Mouse (Mus musculus): Measurements from ENCODE around the gene Nek4. TPM values are rescaled to one million over a fixed set of nuclear protein-coding genes. Genes with fewer than 3 reads are reported as not detected.
A peak's percentile ranks its signal among the peaks of the same experiment; 100 is the strongest.

Gene Nek4
- polyA plus RNA-seq, 1 experiment from 2014 or later: 3.6 TPM

DNA sequence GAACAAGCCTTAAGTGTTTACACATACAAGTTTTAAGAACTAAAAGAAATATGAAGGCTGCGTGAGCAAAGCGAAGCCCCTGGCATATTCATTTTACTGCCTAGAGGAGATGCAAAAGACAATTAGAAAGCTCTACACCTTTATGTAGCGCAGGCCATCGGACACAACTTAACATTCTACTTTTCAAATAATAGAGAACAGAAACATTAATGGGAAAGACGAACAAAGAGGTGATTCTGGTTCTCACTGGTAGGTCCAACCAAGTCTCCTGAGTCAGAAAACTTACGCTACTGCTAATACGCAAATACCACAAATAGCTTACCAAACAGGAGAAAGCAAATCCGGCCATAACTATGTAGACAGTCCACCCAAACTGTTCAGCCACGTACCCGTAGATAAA lies 49.2 kb downstream of the Nek4 start:
- peak overlapping the region; percentile 71 for H3K4me2 ChIP-seq (ENCODE audit: low read depth, low read length)
- H3K9ac ChIP-seq (ENCODE audit: low read depth, low read length): peak overlapping the region; percentile 89
- peaks cover 10% of the 10 kb centered on the region for H3K4me1 ChIP-seq (ENCODE audit: control insufficient read depth, low read depth, low read length)
- no peaks in the 10 kb centered on the region; the same call in 1 of the 2 replicates for H3K36me3 ChIP-seq (ENCODE audit: control insufficient read depth, insufficient read depth)
- no peaks in the 10 kb centered on the region for H3K27me3 ChIP-seq (ENCODE audit: control insufficient read depth, insufficient read depth, low read depth, low read length)
- ATAC-seq (ENCODE audit: low read depth): no peak
- H3K27ac ChIP-seq (ENCODE audit: low read length): peak overlapping the region; percentile 94; the same call in 1 of the 2 replicates
- H3K9me3 ChIP-seq (replicated peaks; ENCODE audit: control insufficient read depth, low read length): no peaks in the 10 kb centered on the region
- H3K4me3 ChIP-seq (ENCODE audit: low read depth, low read length): peak overlapping the region; percentile 98
- 47% methylated on average over 10 of the region's 10 CpGs for WGBS (ENCODE audit: insufficient replicate concordance)

DNA sequence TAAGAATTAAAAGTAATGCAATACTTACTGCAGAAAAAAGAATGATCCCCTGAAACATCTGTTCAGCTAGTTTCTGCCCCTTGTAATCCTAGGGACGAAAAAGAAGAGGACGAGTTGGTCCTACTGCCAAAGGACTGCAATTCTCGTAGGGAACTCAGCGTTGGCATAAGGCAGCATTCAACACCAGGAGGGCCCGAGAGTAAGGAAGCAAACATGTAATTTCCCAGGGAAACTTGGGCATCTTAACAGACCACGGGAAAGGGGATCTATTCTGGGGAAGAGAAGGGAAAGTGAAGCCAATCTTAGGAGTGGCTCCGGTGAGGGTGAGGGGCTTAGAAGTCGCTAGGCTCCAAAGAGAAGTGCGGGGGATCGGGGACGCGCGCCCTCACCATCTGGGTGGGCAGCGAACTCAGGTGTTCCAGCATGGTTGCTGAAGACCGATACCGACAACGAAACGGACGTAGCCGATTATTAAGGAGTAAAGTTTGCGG lies 49.7 kb downstream of the Nek4 start:
- Histone ChIP-seq H3K27ac (ENCODE audit: low read length) (peak overlapping the region; percentile 94), H3K27me3 (ENCODE audit: control insufficient read depth, insufficient read depth, low read depth, low read length) (no peaks in the 10 kb centered on the region), H3K4me3 (ENCODE audit: low read depth, low read length) (peak overlapping the region; percentile 98), H3K4me1 (ENCODE audit: control insufficient read depth, low read depth, low read length) (peaks cover 10% of the 10 kb centered on the region), H3K36me3 (ENCODE audit: control insufficient read depth, insufficient read depth) (no peaks in the 10 kb centered on the region; the same call in 1 of the 2 replicates), H3K9ac (ENCODE audit: low read depth, low read length) (peak overlapping the region; percentile 89), H3K4me2 (ENCODE audit: low read depth, low read length) (peak overlapping the region; percentile 71), H3K9me3 (replicated peaks; ENCODE audit: control insufficient read depth, low read length) (no peaks in the 10 kb centered on the region)
- no peak for ATAC-seq (ENCODE audit: low read depth)
- WGBS (ENCODE audit: insufficient replicate concordance): under 1% methylated on average over 21 of the region's 21 CpGs

DNA sequence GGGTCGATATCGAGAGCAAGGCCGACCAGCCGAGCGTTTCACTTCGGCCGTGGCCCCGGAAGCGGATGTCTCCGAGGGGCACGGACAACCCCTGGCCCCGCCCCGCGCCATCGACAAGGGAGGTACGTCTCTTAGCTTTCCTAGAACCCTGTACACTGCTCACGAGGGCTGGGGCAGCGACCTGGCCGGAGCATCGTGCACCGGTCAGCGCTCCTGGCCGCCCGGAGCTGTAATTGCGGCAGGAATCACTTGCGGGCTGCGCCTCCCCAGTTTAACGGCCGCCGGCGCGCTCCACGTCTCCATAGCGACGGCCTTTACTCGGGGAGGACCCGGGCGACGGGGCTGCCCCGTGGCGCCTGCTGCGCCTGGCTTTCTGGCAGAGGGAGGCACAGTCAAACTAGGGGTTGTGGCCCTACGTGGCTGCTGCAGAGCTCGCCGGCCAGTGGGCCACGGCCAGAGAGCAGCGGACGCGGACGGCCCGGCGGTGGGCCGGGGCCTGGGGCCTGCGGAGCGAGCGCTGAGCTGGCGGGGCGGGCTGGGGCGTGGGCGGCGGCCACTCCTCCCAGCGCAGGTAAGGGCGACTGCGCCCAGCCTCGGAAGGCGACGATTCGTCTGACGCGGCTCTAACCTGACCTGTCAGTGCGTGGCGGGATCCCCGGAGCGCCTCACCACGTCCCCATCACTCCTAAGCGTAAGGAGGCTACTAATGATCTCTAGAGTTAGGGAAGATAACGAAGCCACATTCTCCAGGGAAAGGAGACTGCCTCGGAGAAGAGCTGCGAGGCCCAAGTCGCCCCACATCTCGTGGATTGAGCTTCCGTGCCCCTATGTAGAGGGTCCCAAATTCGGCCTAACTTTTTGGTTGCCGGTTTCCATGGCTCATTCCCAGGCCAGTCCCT lies 50.4 kb downstream of the Nek4 start, which contains the start of the genes Glt8d1 and Spcs1:
Glt8d1 (plus strand) TSS at position 94 of the 899 bp plus-strand sequence.
Spcs1 (minus strand) TSS at position 366 of the 899 bp plus-strand sequence.
- Histone ChIP-seq H3K9me3 (replicated peaks; ENCODE audit: control insufficient read depth, low read length) (no peaks in the 10 kb centered on the region), H3K27me3 (ENCODE audit: control insufficient read depth, insufficient read depth, low read depth, low read length) (no peaks in the 10 kb centered on the region), H3K4me3 (ENCODE audit: low read depth, low read length) (peak within 1 kb of the TSS; percentile 98), H3K36me3 (ENCODE audit: control insufficient read depth, insufficient read depth) (no peaks in the 10 kb centered on the region; the same call in 1 of the 2 replicates), H3K9ac (ENCODE audit: low read depth, low read length) (peak within 1 kb of the TSS; percentile 89), H3K4me2 (ENCODE audit: low read depth, low read length) (peak within 1 kb of the TSS; percentile 71), H3K27ac (ENCODE audit: low read length) (peak within 1 kb of the TSS; percentile 94), H3K4me1 (ENCODE audit: control insufficient read depth, low read depth, low read length) (peaks cover 13% of the 10 kb centered on the region)
- under 1% methylated on average over 84 of the region's 84 CpGs for whole genome bisulfite sequencing (ENCODE audit: insufficient replicate concordance)
- ATAC-seq (ENCODE audit: low read depth): peak; percentile 88

DNA sequence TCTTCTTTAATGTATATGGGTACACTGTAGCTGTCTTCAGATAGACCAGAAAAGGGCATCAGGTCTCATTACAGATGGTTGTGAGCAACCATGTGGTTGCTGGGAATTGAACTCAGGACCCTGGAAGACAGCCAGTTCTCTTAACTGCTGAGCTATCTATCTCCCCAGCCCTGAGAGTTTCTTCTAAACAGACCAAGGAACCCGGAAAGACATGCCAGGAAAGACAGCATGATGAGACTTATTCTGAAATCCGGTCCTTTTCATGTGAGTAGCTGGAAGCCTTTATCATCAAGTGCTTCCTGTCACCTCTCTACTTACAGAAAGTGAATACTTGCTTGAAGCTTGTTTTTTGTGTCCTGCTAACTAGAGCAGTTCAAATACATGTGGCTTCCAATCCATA lies 53.4 kb downstream of the Nek4 start:
- no peak for ATAC-seq (ENCODE audit: low read depth)
- no peaks in the 10 kb centered on the region for H3K9me3 ChIP-seq (replicated peaks; ENCODE audit: control insufficient read depth, low read length)
- no peak overlapping the region for H3K27ac ChIP-seq (ENCODE audit: low read length)
- peaks cover 16% of the 10 kb centered on the region for H3K4me1 ChIP-seq (ENCODE audit: control insufficient read depth, low read depth, low read length)
- no peak overlapping the region for H3K4me3 ChIP-seq (ENCODE audit: low read depth, low read length)
- H3K27me3 ChIP-seq (ENCODE audit: control insufficient read depth, insufficient read depth, low read depth, low read length): no peaks in the 10 kb centered on the region
- H3K9ac ChIP-seq (ENCODE audit: low read depth, low read length): no peak overlapping the region
- 48% methylated on average over 2 of the region's 2 CpGs for WGBS (ENCODE audit: insufficient replicate concordance)
- H3K36me3 ChIP-seq (ENCODE audit: control insufficient read depth, insufficient read depth): 0 out of 2 replicates have a peak, but pooled peaks cover under 1% of the 10 kb centered on the region
- no peak overlapping the region for H3K4me2 ChIP-seq (ENCODE audit: low read depth, low read length)

DNA sequence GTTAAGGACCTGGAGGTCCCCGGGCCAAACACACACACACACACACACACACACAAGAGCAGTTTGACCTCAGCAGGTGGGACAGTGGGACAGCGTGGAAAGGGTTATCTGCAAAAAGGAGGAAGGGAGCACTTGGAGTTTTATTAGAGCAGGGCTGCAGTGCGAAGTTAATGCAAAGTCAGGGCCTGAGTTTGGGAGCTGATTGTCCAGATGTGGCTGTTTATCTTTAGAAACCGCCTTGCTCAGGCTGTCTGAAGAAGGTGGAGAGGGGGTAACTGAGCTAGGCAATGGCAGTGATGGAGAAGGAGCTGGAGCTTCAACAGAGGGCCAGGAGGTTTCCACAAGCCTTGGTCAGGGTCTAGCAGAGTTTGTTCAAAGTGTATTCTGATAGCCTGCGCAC lies 55.6 kb downstream of the Nek4 start:
- Histone ChIP-seq H3K36me3 (ENCODE audit: control insufficient read depth, insufficient read depth) (peaks cover 15% of the 10 kb centered on the region), H3K4me1 (ENCODE audit: control insufficient read depth, low read depth, low read length) (peaks cover 15% of the 10 kb centered on the region), H3K9ac (ENCODE audit: low read depth, low read length) (no peak overlapping the region), H3K4me3 (ENCODE audit: low read depth, low read length) (no peak overlapping the region), H3K9me3 (replicated peaks; ENCODE audit: control insufficient read depth, low read length) (no peaks in the 10 kb centered on the region), H3K27ac (ENCODE audit: low read length) (no peak overlapping the region; the same call in 1 of the 2 replicates), H3K27me3 (ENCODE audit: control insufficient read depth, insufficient read depth, low read depth, low read length) (no peaks in the 10 kb centered on the region), H3K4me2 (ENCODE audit: low read depth, low read length) (no peak overlapping the region)
- ATAC-seq (ENCODE audit: low read depth): peak; percentile 68
- 48% methylated on average over 5 of the region's 5 CpGs for WGBS (ENCODE audit: insufficient replicate concordance)

DNA sequence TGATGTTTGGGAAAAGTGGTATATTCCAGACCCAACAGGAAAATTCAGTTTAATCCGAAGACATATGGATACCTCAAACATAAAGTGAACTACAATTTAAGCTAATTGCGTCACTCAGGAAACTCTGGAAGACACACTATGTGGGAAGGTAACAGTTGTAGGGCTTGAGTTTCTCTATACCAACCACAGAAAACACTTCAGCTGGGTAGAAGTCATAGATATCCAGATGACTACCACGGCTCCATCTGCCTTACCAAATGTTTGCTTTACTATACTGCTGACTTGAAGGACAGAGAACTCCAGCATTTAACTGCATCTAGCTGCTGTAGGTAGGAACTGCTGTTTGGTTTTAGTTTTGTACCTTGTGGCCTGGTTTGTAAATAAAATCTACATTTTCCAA lies 60.4 kb downstream of the Nek4 start:
- no peak overlapping the region for H3K4me2 ChIP-seq (ENCODE audit: low read depth, low read length)
- no peak overlapping the region for H3K4me3 ChIP-seq (ENCODE audit: low read depth, low read length)
- 78% methylated on average over 3 of the region's 3 CpGs for WGBS (ENCODE audit: insufficient replicate concordance)
- H3K36me3 ChIP-seq (ENCODE audit: control insufficient read depth, insufficient read depth): peaks cover 46% of the 10 kb centered on the region
- H3K9me3 ChIP-seq (replicated peaks; ENCODE audit: control insufficient read depth, low read length): no peaks in the 10 kb centered on the region
- H3K27ac ChIP-seq (ENCODE audit: low read length): no peak overlapping the region
- H3K9ac ChIP-seq (ENCODE audit: low read depth, low read length): no peak overlapping the region
- peaks cover 15% of the 10 kb centered on the region for H3K4me1 ChIP-seq (ENCODE audit: control insufficient read depth, low read depth, low read length)
- no peak for ATAC-seq (ENCODE audit: low read depth)
- no peaks in the 10 kb centered on the region for H3K27me3 ChIP-seq (ENCODE audit: control insufficient read depth, insufficient read depth, low read depth, low read length)

DNA sequence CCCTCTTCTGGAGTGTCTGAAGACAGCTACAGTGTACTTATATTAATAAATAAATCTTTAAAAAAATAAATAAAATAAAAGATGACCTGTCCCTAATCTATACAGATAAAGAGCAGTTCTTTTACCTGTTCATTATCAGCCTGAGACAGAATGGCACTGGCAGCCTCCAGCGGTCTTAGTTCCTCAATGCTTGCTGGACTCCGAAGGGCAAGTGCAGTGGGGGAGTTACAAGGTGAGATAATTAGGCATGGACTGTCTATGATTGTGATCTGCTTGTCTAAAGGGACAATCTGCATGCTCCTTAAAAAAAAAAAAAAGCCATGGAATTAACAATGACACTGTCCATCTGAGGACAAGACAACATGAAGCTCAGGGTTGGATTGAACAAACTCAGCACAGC lies 62.8 kb downstream of the Nek4 start:
- no peak overlapping the region for H3K4me2 ChIP-seq (ENCODE audit: low read depth, low read length)
- ATAC-seq (ENCODE audit: low read depth): no peak
- peaks cover 49% of the 10 kb centered on the region for H3K36me3 ChIP-seq (ENCODE audit: control insufficient read depth, insufficient read depth)
- no peak overlapping the region for H3K27ac ChIP-seq (ENCODE audit: low read length)
- no peaks in the 10 kb centered on the region for H3K9me3 ChIP-seq (replicated peaks; ENCODE audit: control insufficient read depth, low read length)
- 78% methylated on average over 2 of the region's 2 CpGs for WGBS (ENCODE audit: insufficient replicate concordance)
- H3K4me1 ChIP-seq (ENCODE audit: control insufficient read depth, low read depth, low read length): peaks cover 28% of the 10 kb centered on the region
- no peak overlapping the region for H3K9ac ChIP-seq (ENCODE audit: low read depth, low read length)
- no peaks in the 10 kb centered on the region for H3K27me3 ChIP-seq (ENCODE audit: control insufficient read depth, insufficient read depth, low read depth, low read length)
- H3K4me3 ChIP-seq (ENCODE audit: low read depth, low read length): no peak overlapping the region

DNA sequence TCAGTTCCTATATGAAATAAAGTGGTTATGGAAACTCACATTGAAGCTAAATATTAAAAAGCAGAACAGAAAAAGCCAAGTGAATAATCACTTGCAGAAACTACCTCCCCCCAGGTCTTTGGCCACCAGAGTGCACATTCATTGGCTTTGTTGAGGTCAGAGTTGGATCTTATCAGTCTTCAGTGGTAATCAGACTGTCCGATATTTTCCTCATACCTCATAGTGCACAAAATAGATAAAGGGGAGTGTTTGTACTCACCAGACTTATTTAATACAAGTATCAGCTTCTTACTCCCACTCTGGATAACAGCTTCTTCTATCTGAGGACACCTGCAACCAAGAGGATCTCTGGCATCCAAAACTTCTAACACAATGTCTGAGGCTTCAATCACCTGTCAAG lies 64.9 kb downstream of the Nek4 start:
- H3K27ac ChIP-seq (ENCODE audit: low read length): peak overlapping the region; percentile 3; the same call in 1 of the 2 replicates
- no peaks in the 10 kb centered on the region for H3K27me3 ChIP-seq (ENCODE audit: control insufficient read depth, insufficient read depth, low read depth, low read length)
- no peak overlapping the region for H3K9ac ChIP-seq (ENCODE audit: low read depth, low read length)
- H3K9me3 ChIP-seq (replicated peaks; ENCODE audit: control insufficient read depth, low read length): no peaks in the 10 kb centered on the region
- no peak for ATAC-seq (ENCODE audit: low read depth)
- WGBS (ENCODE audit: insufficient replicate concordance): 26% methylated on average over 1 of the region's 1 CpGs
- H3K4me1 ChIP-seq (ENCODE audit: control insufficient read depth, low read depth, low read length): peaks cover 34% of the 10 kb centered on the region
- peak overlapping the region; percentile 90 for H3K4me2 ChIP-seq (ENCODE audit: low read depth, low read length)
- no peak overlapping the region for H3K4me3 ChIP-seq (ENCODE audit: low read depth, low read length)
- peaks cover 39% of the 10 kb centered on the region for H3K36me3 ChIP-seq (ENCODE audit: control insufficient read depth, insufficient read depth)

DNA sequence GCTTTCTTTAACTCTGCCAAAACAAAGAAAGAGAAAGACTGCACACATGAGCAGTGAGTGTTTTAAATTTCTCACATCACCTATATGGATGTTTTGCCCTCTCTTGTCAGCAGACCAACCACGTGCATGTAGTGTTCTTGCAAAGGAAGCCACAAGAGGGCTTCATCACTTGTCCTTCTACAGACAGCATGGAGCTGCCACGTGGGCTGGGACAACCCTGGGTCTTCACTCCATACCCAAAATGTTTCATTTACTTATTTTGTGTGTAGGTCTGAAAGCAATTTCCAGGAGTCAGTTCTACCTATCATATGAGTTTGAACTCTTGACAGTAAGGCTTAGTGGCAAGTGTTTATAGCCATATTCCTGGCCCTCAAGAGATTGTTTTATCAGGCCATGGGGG lies 66.7 kb downstream of the Nek4 start:
- ATAC-seq (ENCODE audit: low read depth): no peak

More for the DNA sequence above, 66.7 kb downstream of the Nek4 start:
- no peaks in the 10 kb centered on the region for H3K27me3 ChIP-seq (ENCODE audit: control insufficient read depth, insufficient read depth, low read depth, low read length)
- H3K4me3 ChIP-seq (ENCODE audit: low read depth, low read length): peak overlapping the region; percentile 67
- 0% methylated on average over 2 of the region's 2 CpGs for WGBS (ENCODE audit: insufficient replicate concordance)
- H3K9me3 ChIP-seq (replicated peaks; ENCODE audit: control insufficient read depth, low read length): no peaks in the 10 kb centered on the region
- H3K27ac ChIP-seq (ENCODE audit: low read length): peak overlapping the region; percentile 98
- peak overlapping the region; percentile 90 for H3K4me2 ChIP-seq (ENCODE audit: low read depth, low read length)
- peaks cover 38% of the 10 kb centered on the region for H3K36me3 ChIP-seq (ENCODE audit: control insufficient read depth, insufficient read depth)
- peaks cover 41% of the 10 kb centered on the region for H3K4me1 ChIP-seq (ENCODE audit: control insufficient read depth, low read depth, low read length)
- peak overlapping the region; percentile 67 for H3K9ac ChIP-seq (ENCODE audit: low read depth, low read length)
